Mouse (Mus musculus): ENCODE measurements around the gene Rad51b. TPM values are rescaled to one million over a fixed set of nuclear protein-coding genes. Genes with fewer than 3 reads are reported as not detected.

The Rad51b gene
- total and polyA plus RNA-seq, 3 experiments, result 6.5 to 8.6 (median 8.5) TPM

GRCm38 (mm10) chr12:79368818-79369217, 71.7 kb downstream of the Rad51b start:
- dilution Hi-C loops (cut with MboI; ENCODE audit: extremely low pct_ligation_motif_present, extremely low pct_unique_long_range_greater_than_20kb, low sequenced_read_pairs) (no loop called here), in situ Hi-C loops (cut with MboI; ENCODE audit: low pct_ligation_motif_present, low pct_unique_long_range_greater_than_20kb, low sequenced_read_pairs) (no loop called here)
- H3K79me2 ChIP-seq (replicated peaks; ENCODE audit: control insufficient read depth, extremely low read depth, insufficient read depth, poor library complexity, severe bottlenecking), result 0 out of 2 replicates have a peak, but pooled peaks cover 2% of the 10 kb centered on the region
- TF ChIP-seq ZKSCAN1 (IDR thresholded peaks at IDR 0.05; ENCODE audit: borderline replicate concordance, low read depth, low read length), result no peak
- TF ChIP-seq ZNF384 (IDR thresholded peaks at IDR 0.05; ENCODE audit: low read depth, low read length), result no peak
- TF ChIP-seq ZMIZ1 (IDR thresholded peaks at IDR 0.05; ENCODE audit: low read depth, low read length), result no peak
- no peak for TF ChIP-seq IRF4 (IDR thresholded peaks at IDR 0.05; ENCODE audit: low read depth, low read length)
- TF ChIP-seq MAFK (IDR thresholded peaks at IDR 0.05; ENCODE audit: insufficient replicate concordance, low read length), result no peak
- TF ChIP-seq E2F4 (IDR thresholded peaks at IDR 0.05; ENCODE audit: insufficient replicate concordance, low read depth, low read length), result no peak
- TF ChIP-seq USF1 (IDR thresholded peaks at IDR 0.05; ENCODE audit: low read depth, low read length), result no peak
- no peak overlapping the region for H3K4me2 ChIP-seq (ENCODE audit: insufficient read depth, low read depth, poor library complexity, severe bottlenecking)
- no peak overlapping the region for H3K9ac ChIP-seq (ENCODE audit: insufficient read depth, low read depth)
- peaks cover 0 to 20% of the 10 kb centered on the region in 2 experiments; a peak in 1 of 4 replicates for H3K4me1 ChIP-seq (ENCODE audit: control insufficient read depth in 1 of 2, insufficient read depth in 2 of 2)
- peaks cover 0 to 14% of the 10 kb centered on the region in 2 experiments for H3K36me3 ChIP-seq (replicated peaks in 1 of 2; ENCODE audit: control insufficient read depth in 1 of 2, insufficient read depth in 1 of 2, low read length in 1 of 2)
- H3K27ac ChIP-seq (ENCODE audit: insufficient read depth, low read depth), result no peak overlapping the region
- no peaks in the 10 kb centered on the region for H3K27me3 ChIP-seq (replicated peaks)
- no peak overlapping the region for H3K4me3 ChIP-seq (replicated peaks in 1 of 3; ENCODE audit: low read depth in 2 of 3, low read length in 2 of 3, poor library complexity in 1 of 3)
- H3K9me3 ChIP-seq (replicated peaks; ENCODE audit: low read length), result peaks cover 4% of the 10 kb centered on the region
- DNase-seq (ENCODE audit: extremely low read depth), result no peak

GRCm38 (mm10) chr12:79369512-79370165, 72.6 kb downstream of the Rad51b start:
- H3K9ac ChIP-seq (ENCODE audit: insufficient read depth, low read depth), result no peak overlapping the region
- peaks cover 0 to 24% of the 10 kb centered on the region in 2 experiments; a peak in 1 of 4 replicates for H3K4me1 ChIP-seq (ENCODE audit: control insufficient read depth in 1 of 2, insufficient read depth in 2 of 2)
- H3K79me2 ChIP-seq (replicated peaks; ENCODE audit: control insufficient read depth, extremely low read depth, insufficient read depth, poor library complexity, severe bottlenecking), result 0 out of 2 replicates have a peak, but pooled peaks cover 2% of the 10 kb centered on the region
- H3K27me3 ChIP-seq (replicated peaks), result no peaks in the 10 kb centered on the region
- no peak for DNase-seq (ENCODE audit: extremely low read depth)
- peaks cover 4% of the 10 kb centered on the region for H3K9me3 ChIP-seq (replicated peaks; ENCODE audit: low read length)
- peaks cover 0 to 13% of the 10 kb centered on the region in 2 experiments for H3K36me3 ChIP-seq (replicated peaks in 1 of 2; ENCODE audit: control insufficient read depth in 1 of 2, insufficient read depth in 1 of 2, low read length in 1 of 2)
- H3K4me3 ChIP-seq (replicated peaks in 1 of 3; ENCODE audit: low read depth in 2 of 3, low read length in 2 of 3, poor library complexity in 1 of 3), result no peak overlapping the region
- H3K27ac ChIP-seq (ENCODE audit: insufficient read depth, low read depth), result no peak overlapping the region
- H3K4me2 ChIP-seq (ENCODE audit: insufficient read depth, low read depth, poor library complexity, severe bottlenecking), result peak overlapping the region; percentile 10; the same call in 1 of the 2 replicates
- in situ Hi-C loops (cut with MboI; ENCODE audit: low pct_ligation_motif_present, low pct_unique_long_range_greater_than_20kb, low sequenced_read_pairs), result no loop called here
- peak; percentile 82 for TF ChIP-seq ZNF384 (IDR thresholded peaks at IDR 0.05; ENCODE audit: low read depth, low read length)
- TF ChIP-seq MEF2A (IDR thresholded peaks at IDR 0.05; ENCODE audit: borderline replicate concordance, low read depth, low read length), result no peak
- TF ChIP-seq POLR2AphosphoS2 (IDR thresholded peaks at IDR 0.05; ENCODE audit: low read depth, low read length), result no peak
- no peak for TF ChIP-seq HCFC1 (IDR thresholded peaks at IDR 0.05; ENCODE audit: low read depth, low read length)
- TF ChIP-seq KAT2A (IDR thresholded peaks at IDR 0.05; ENCODE audit: insufficient replicate concordance, low read length), result no peak
- no peak for TF ChIP-seq BHLHE40 (IDR thresholded peaks at IDR 0.05; ENCODE audit: low read depth, low read length)
- dilution Hi-C loops (cut with MboI; ENCODE audit: extremely low pct_ligation_motif_present, extremely low pct_unique_long_range_greater_than_20kb, low sequenced_read_pairs), result no loop called here
